Mouse (Mus musculus): ENCODE measurements at regions not wholly inside any gene's neighbourhood (a gene's known extent, or its start where the extent isn't known, plus 50 kb on each side); places are given as distances from the start of the nearest gene placed in this dataset.
A peak's percentile ranks its signal among the peaks of the same experiment; 100 is the strongest.

- no peaks in the 10 kb centered on the region for H3K9me3 ChIP-seq (ENCODE audit: control insufficient read depth, low read length)
- no peaks in the 10 kb centered on the region for H3K27me3 ChIP-seq (ENCODE audit: control insufficient read depth, insufficient read depth, low read length)
- H3K4me1 ChIP-seq (ENCODE audit: control insufficient read depth, insufficient read depth, low read length) = no peaks in the 10 kb centered on the region
- 91% methylated on average over 9 of the region's 9 CpGs for WGBS
- no peak overlapping the region for H3K4me3 ChIP-seq (ENCODE audit: low read depth, low read length)
- DNase-seq (ENCODE audit: low spot score) (no peak), ATAC-seq (ENCODE audit: insufficient number of reproducible peaks, low FRiP score, low TSS enrichment, low read depth) (no peak)
- H3K27ac ChIP-seq (replicated peaks; ENCODE audit: low read depth, low read length) = no peak overlapping the region
- H3K9ac ChIP-seq (ENCODE audit: low read length) = no peak overlapping the region
- H3K4me2 ChIP-seq (ENCODE audit: low read depth, severe bottlenecking) = no peak overlapping the region
- H3K36me3 ChIP-seq (ENCODE audit: control insufficient read depth, insufficient read depth, low read length) = no peaks in the 10 kb centered on the region
These were observed 528.9 kb upstream of the Tenm3 start for GRCm38 (mm10) chr8:49372686-49373085.

- WGBS = 68% methylated on average over 2 of the region's 2 CpGs
- H3K27ac ChIP-seq (replicated peaks; ENCODE audit: low read depth, low read length) = no peak overlapping the region
- no peaks in the 10 kb centered on the region for H3K27me3 ChIP-seq (ENCODE audit: control insufficient read depth, insufficient read depth, low read length)
- no peaks in the 10 kb centered on the region for H3K9me3 ChIP-seq (ENCODE audit: control insufficient read depth, low read length)
- H3K4me1 ChIP-seq (ENCODE audit: control insufficient read depth, insufficient read depth, low read length) = peaks cover 12% of the 10 kb centered on the region; the same call in 1 of the 2 replicates
- DNase-seq (ENCODE audit: low spot score) = no peak
- no peak for ATAC-seq (ENCODE audit: insufficient number of reproducible peaks, low FRiP score, low TSS enrichment, low read depth)
- no peak overlapping the region for H3K4me2 ChIP-seq (ENCODE audit: low read depth, severe bottlenecking)
- no peak overlapping the region for H3K4me3 ChIP-seq (ENCODE audit: low read depth, low read length)
- no peak overlapping the region for H3K9ac ChIP-seq (ENCODE audit: low read length)
- H3K36me3 ChIP-seq (ENCODE audit: control insufficient read depth, insufficient read depth, low read length) = no peaks in the 10 kb centered on the region
These were observed 518.9 kb upstream of the Tenm3 start for GRCm38 (mm10) chr8:49362682-49363081.

- Histone ChIP-seq H3K27me3 (ENCODE audit: control insufficient read depth, insufficient read depth, low read length) (no peaks in the 10 kb centered on the region), H3K4me1 (ENCODE audit: control insufficient read depth, insufficient read depth, low read length) (peaks cover 12% of the 10 kb centered on the region; the same call in 1 of the 2 replicates), H3K4me3 (ENCODE audit: low read depth, low read length) (no peak overlapping the region), H3K4me2 (ENCODE audit: low read depth, severe bottlenecking) (no peak overlapping the region), H3K9me3 (ENCODE audit: control insufficient read depth, low read length) (no peaks in the 10 kb centered on the region), H3K27ac (replicated peaks; ENCODE audit: low read depth, low read length) (no peak overlapping the region), H3K9ac (ENCODE audit: low read length) (no peak overlapping the region), H3K36me3 (ENCODE audit: control insufficient read depth, insufficient read depth, low read length) (no peaks in the 10 kb centered on the region)
- WGBS = 11% methylated on average over 2 of the region's 2 CpGs
- DNase-seq (ENCODE audit: low spot score) = no peak
- ATAC-seq (ENCODE audit: insufficient number of reproducible peaks, low FRiP score, low TSS enrichment, low read depth) = peak; percentile 68; the same call in 1 of the 2 replicates
These were observed 517.7 kb upstream of the Tenm3 start for GRCm38 (mm10) chr8:49361443-49361842.

GRCm38 (mm10) chr8:49360121-49360520 is 516.4 kb upstream of the Tenm3 start:
- H3K36me3 ChIP-seq (ENCODE audit: control insufficient read depth, insufficient read depth, low read length) = no peaks in the 10 kb centered on the region
- H3K4me2 ChIP-seq (ENCODE audit: low read depth, severe bottlenecking) = no peak overlapping the region
- DNase-seq (ENCODE audit: low spot score) (no peak), ATAC-seq (ENCODE audit: insufficient number of reproducible peaks, low FRiP score, low TSS enrichment, low read depth) (no peak)
- no peak overlapping the region for H3K9ac ChIP-seq (ENCODE audit: low read length)
- no peak overlapping the region for H3K27ac ChIP-seq (replicated peaks; ENCODE audit: low read depth, low read length)
- 8% methylated on average over 4 of the region's 4 CpGs for WGBS
- no peak overlapping the region for H3K4me3 ChIP-seq (ENCODE audit: low read depth, low read length)
- H3K27me3 ChIP-seq (ENCODE audit: control insufficient read depth, insufficient read depth, low read length) = no peaks in the 10 kb centered on the region
- peaks cover 12% of the 10 kb centered on the region; the same call in 1 of the 2 replicates for H3K4me1 ChIP-seq (ENCODE audit: control insufficient read depth, insufficient read depth, low read length)
- H3K9me3 ChIP-seq (ENCODE audit: control insufficient read depth, low read length) = no peaks in the 10 kb centered on the region

GRCm38 (mm10) chr8:49359671-49360070 is 515.9 kb upstream of the Tenm3 start:
- no peak overlapping the region for H3K27ac ChIP-seq (replicated peaks; ENCODE audit: low read depth, low read length)
- 66% methylated on average over 9 of the region's 9 CpGs for WGBS
- no peak for ATAC-seq (ENCODE audit: insufficient number of reproducible peaks, low FRiP score, low TSS enrichment, low read depth)

GRCm38 (mm10) chr8:49348602-49349001 is 504.9 kb upstream of the Tenm3 start:
- no peak overlapping the region for H3K4me3 ChIP-seq (ENCODE audit: low read depth, low read length)
- WGBS = 79% methylated on average over 3 of the region's 3 CpGs
- DNase-seq (ENCODE audit: low spot score) (no peak), ATAC-seq (ENCODE audit: insufficient number of reproducible peaks, low FRiP score, low TSS enrichment, low read depth) (no peak)
- H3K27ac ChIP-seq (replicated peaks; ENCODE audit: low read depth, low read length) = no peak overlapping the region
- no peaks in the 10 kb centered on the region for H3K4me1 ChIP-seq (ENCODE audit: control insufficient read depth, insufficient read depth, low read length)
- H3K4me2 ChIP-seq (ENCODE audit: low read depth, severe bottlenecking) = no peak overlapping the region
- H3K9ac ChIP-seq (ENCODE audit: low read length) = no peak overlapping the region
- H3K27me3 ChIP-seq (ENCODE audit: control insufficient read depth, insufficient read depth, low read length) = no peaks in the 10 kb centered on the region
- no peaks in the 10 kb centered on the region for H3K9me3 ChIP-seq (ENCODE audit: control insufficient read depth, low read length)
- no peaks in the 10 kb centered on the region for H3K36me3 ChIP-seq (ENCODE audit: control insufficient read depth, insufficient read depth, low read length)

More at GRCm38 (mm10) chr8:49359671-49360070, 515.9 kb upstream of the Tenm3 start:
- H3K4me2 ChIP-seq (ENCODE audit: low read depth, severe bottlenecking) = no peak overlapping the region
- H3K9me3 ChIP-seq (ENCODE audit: control insufficient read depth, low read length) = no peaks in the 10 kb centered on the region
- no peaks in the 10 kb centered on the region for H3K36me3 ChIP-seq (ENCODE audit: control insufficient read depth, insufficient read depth, low read length)
- DNase-seq (ENCODE audit: low spot score) = no peak
- no peaks in the 10 kb centered on the region for H3K27me3 ChIP-seq (ENCODE audit: control insufficient read depth, insufficient read depth, low read length)
- H3K4me3 ChIP-seq (ENCODE audit: low read depth, low read length) = no peak overlapping the region
- peaks cover 12% of the 10 kb centered on the region; the same call in 1 of the 2 replicates for H3K4me1 ChIP-seq (ENCODE audit: control insufficient read depth, insufficient read depth, low read length)
- H3K9ac ChIP-seq (ENCODE audit: low read length) = no peak overlapping the region

- Histone ChIP-seq H3K27me3 (ENCODE audit: control insufficient read depth, insufficient read depth, low read length) (no peaks in the 10 kb centered on the region), H3K36me3 (ENCODE audit: control insufficient read depth, insufficient read depth, low read length) (no peaks in the 10 kb centered on the region), H3K9me3 (ENCODE audit: control insufficient read depth, low read length) (no peaks in the 10 kb centered on the region), H3K4me1 (ENCODE audit: control insufficient read depth, insufficient read depth, low read length) (no peaks in the 10 kb centered on the region), H3K4me2 (ENCODE audit: low read depth, severe bottlenecking) (no peak overlapping the region), H3K9ac (ENCODE audit: low read length) (no peak overlapping the region), H3K4me3 (ENCODE audit: low read depth, low read length) (no peak overlapping the region), H3K27ac (replicated peaks; ENCODE audit: low read depth, low read length) (no peak overlapping the region)
- DNase-seq (ENCODE audit: low spot score) (no peak), ATAC-seq (ENCODE audit: insufficient number of reproducible peaks, low FRiP score, low TSS enrichment, low read depth) (no peak)
- WGBS = 88% methylated on average over 4 of the region's 4 CpGs
These were observed 495.0 kb upstream of the Tenm3 start for GRCm38 (mm10) chr8:49338716-49339115.

GRCm38 (mm10) chr8:49326980-49327379 is 483.2 kb upstream of the Tenm3 start:
- no peaks in the 10 kb centered on the region for H3K4me1 ChIP-seq (ENCODE audit: control insufficient read depth, insufficient read depth, low read length)
- no peak overlapping the region for H3K9ac ChIP-seq (ENCODE audit: low read length)
- no peak overlapping the region for H3K4me3 ChIP-seq (ENCODE audit: low read depth, low read length)
- ATAC-seq (ENCODE audit: insufficient number of reproducible peaks, low FRiP score, low TSS enrichment, low read depth) (no peak), DNase-seq (ENCODE audit: low spot score) (no peak)
- WGBS = 85% methylated on average over 4 of the region's 4 CpGs
- H3K9me3 ChIP-seq (ENCODE audit: control insufficient read depth, low read length) = no peaks in the 10 kb centered on the region
- H3K27ac ChIP-seq (replicated peaks; ENCODE audit: low read depth, low read length) = no peak overlapping the region
- no peaks in the 10 kb centered on the region for H3K27me3 ChIP-seq (ENCODE audit: control insufficient read depth, insufficient read depth, low read length)
- no peak overlapping the region for H3K4me2 ChIP-seq (ENCODE audit: low read depth, severe bottlenecking)
- H3K36me3 ChIP-seq (ENCODE audit: control insufficient read depth, insufficient read depth, low read length) = no peaks in the 10 kb centered on the region

- no peaks in the 10 kb centered on the region for H3K9me3 ChIP-seq (ENCODE audit: control insufficient read depth, low read length)
- no peak overlapping the region for H3K27ac ChIP-seq (replicated peaks; ENCODE audit: low read depth, low read length)
- no peak overlapping the region for H3K4me2 ChIP-seq (ENCODE audit: low read depth, severe bottlenecking)
- ATAC-seq (ENCODE audit: insufficient number of reproducible peaks, low FRiP score, low TSS enrichment, low read depth) = no peak
- no peak for DNase-seq (ENCODE audit: low spot score)
- no peaks in the 10 kb centered on the region for H3K27me3 ChIP-seq (ENCODE audit: control insufficient read depth, insufficient read depth, low read length)
- H3K36me3 ChIP-seq (ENCODE audit: control insufficient read depth, insufficient read depth, low read length) = no peaks in the 10 kb centered on the region
- WGBS = 56% methylated on average over 3 of the region's 3 CpGs
- H3K4me1 ChIP-seq (ENCODE audit: control insufficient read depth, insufficient read depth, low read length) = no peaks in the 10 kb centered on the region
- H3K4me3 ChIP-seq (ENCODE audit: low read depth, low read length) = no peak overlapping the region
- H3K9ac ChIP-seq (ENCODE audit: low read length) = no peak overlapping the region
These were observed 477.7 kb upstream of the Tenm3 start for GRCm38 (mm10) chr8:49321404-49321803.
